Mouse (Mus musculus) thymus, postnatal 10 days (tissue): ENCODE results near the gene Cct8.
A peak's percentile ranks its signal among the peaks of the same experiment; 100 is the strongest.
"Not testable (repeated sequence)": the region's sequence is repeated elsewhere in the genome, so short reads cannot be mapped to it uniquely, and the experiment has no call there.

Experiments used
- DNase-seq, 2 experiments: peaks; one replicate each; pipeline ENCODE4 v3.0.0; 2021; ENCODE audit warnings: low spot score in 2 of 2

Gene Cct8

DNA sequence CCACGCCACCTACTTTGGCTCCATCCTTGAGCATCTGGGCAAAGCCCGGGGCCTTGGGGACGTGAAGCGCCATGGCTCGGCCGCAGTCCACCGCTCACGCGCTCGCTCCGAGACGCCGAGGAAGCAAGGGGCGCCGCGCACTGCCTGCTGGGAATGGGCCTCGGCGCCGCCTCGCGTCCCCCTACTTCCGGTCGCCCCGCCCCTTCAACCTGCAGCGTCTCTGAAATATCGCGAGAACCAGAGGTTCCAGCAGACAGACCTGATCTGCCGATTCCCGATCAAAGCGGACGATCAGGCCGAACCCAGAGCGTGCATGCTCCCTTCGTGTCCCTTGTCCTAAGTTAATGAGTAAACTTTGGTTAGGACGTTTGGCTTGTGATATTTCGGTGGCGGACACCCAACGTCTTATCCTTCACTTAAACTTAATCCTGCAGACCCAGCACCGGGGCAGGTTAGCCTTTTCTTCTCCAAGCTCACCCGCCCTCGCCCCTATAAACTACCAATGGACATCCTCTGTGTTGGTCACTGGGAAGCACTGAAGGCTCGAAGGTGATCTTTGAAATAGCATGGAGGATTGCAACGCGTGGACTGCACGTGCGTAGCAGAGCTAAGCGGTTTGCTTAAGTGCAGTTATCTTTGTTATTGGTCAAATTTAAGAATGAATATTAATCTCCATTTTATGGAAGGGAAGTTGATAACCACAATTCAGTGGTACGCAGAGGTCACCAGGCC lies at the start of gene Cct8:
Gene Cct8, minus strand, starts transcription at position 158 of the 732 bp plus-strand sequence.
- DNase-seq = peak; percentile 96 to 98

DNA sequence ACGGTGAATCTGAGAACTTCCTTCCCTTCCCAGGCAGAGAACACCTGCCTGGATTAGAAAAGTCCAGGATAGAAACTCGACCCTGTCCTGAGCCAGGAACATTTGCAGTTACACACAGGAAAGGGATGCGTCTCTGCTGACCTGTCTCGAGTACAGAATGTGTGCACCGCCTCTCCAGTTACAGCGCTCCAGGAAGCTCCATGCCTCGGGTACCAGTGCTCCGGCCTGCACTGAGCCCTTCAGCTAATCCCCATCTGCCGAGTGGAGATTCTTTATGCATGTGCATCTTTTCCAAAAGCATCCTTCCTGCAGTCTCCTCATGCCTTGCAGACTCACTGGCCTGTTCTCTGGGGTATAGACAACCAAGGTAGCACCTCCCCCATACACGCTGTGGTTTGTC lies 33.1 kb upstream of the Cct8 start:
- DNase-seq = no peak

DNA sequence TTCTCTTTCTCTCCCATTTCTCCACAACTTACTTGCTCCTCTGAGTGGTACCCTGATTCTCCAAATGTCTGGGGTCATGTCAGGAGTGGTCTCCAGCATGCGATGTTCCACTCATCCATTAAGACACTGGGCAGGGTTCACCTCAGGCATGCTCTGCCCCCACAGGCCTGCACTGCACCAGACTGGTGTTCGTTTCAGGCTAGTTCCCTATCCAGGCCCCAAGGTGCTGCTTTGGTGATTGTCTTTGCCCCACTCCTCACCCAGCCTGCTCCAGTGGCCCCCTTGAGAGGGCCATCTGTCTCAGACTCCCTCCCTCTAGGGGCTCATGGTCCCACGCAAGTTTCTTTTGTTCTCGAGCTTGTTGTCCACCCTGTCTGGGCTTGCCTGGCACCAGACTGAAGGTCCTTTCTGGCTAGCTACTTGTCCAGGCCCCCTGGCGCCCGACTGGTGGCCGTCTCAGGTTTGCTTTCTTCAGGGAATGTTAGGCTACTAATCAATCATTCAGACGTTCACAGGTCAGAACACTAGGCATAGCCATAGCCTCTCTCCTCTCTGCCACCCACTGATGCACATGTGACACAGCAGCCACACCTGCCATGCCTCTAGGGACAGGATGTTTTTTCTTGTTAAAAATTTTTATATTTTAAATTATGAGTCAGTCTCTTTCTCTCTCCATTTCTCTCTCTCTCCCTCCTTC lies 32.0 kb upstream of the Cct8 start:
- DNase-seq = no peak

DNA sequence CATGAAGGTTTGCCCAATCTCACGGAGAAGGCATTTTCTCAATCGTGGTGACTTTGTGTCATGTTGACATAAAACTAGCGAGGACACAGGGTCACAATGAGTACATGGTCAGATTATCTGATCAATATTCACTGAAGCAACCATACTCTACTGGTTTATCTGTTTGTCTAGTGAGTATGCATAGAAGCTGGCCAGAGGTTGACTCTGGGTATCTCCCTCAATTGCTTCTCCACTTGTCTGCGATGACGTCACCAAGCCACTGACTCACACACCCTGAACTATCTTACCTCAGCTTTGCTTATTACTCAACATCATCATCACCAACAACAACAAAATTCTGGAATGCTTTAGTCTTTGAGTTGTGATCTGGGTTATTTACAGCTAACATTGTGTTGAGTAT lies 28.6 kb upstream of the Cct8 start:
- no peak for DNase-seq

DNA sequence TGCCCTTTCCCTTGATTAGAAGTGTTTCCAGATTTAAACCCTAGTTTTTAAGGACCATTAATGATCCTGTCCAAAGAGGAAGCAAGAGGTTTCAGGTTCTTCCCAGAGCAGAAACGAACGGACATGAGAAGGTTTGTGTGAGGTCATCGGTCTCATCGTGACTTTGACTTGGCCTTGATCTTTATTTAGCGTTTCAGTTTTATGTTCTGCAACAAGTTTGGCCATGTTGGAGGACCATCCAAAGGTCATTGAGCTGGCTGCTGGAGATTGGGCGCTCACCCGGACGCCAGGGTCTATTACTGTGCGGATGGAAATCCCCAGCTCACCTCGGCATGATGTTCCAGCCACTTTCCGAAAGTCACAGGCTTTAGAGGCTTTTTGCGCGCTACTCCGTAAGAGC lies 16.7 kb upstream of the Cct8 start:
- DNase-seq = no peak

DNA sequence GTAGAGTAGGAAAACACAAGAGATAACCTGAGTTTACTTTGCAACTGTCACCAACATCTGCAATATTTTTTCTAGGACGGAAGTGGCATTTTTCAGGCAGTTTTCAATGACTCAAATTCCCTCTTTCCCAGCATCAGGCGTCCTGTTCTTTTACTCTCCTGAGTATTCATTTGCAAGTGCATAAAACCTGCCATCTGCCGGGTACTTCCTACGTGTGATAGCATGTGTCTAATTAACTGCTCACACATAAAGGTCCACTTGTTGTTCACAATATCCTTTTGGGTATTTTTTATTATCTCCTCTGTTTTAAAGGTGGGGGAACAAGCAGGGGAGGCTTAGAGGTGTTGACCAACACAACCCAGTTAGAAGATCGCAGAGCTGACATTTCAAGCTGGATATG lies 16.0 kb upstream of the Cct8 start:
- no peak for DNase-seq

DNA sequence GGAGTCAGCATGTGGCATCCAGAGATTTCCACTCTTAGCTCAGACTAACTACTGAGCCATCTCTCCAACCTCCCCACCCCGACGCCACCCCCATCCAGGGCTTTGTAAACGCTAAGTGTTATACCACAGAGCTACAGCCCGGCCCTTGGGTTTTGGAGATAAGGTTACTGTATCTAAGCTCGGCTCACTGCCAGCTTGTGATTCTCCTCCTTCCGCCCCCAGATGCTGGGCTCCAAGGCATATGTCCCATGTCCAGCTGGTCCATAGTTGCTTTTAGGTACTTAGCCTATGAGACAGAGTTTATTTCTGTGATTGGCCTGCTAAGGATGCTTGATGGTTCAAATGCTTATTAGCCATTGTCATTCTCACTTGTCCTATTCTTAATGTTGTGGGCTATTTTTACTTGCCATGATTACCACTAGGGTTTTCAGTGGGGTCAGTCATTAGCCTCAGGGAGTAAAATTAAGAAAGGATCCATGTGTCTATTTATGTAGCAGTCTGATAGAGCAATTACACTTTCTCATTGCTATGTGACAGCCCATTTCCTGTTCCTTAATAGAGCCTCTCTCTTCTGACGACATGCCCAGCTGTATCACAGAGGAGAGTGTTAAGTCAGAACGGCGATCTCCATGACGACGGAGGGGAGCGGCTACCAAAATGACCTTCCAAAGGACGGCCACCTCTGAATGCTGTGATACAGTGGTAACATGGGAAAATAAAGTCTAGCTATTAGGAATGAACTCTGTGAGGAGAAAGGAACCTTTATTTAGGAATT lies 5.8 kb upstream of the Cct8 start:
- no peak for DNase-seq

DNA sequence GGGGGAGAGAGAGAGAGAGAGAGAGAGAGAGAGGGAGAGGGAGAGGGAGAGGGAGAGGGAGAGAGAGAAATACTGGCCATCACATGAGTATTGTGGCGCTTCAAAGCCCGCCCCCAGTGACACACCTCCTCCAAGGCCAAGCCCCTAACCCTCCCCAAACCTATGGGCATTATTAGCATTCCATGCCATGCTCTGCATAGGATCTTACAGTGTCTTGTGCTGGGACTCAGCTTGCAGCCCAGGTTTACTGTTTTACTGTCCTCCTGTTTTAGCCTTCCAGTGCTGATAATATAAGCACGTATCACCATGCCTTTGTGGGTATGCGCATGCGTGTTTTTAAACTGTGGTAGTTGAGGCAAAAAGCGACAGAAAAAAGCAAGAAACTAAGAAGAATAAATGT lies 3.9 kb upstream of the Cct8 start:
- no peak for DNase-seq

DNA sequence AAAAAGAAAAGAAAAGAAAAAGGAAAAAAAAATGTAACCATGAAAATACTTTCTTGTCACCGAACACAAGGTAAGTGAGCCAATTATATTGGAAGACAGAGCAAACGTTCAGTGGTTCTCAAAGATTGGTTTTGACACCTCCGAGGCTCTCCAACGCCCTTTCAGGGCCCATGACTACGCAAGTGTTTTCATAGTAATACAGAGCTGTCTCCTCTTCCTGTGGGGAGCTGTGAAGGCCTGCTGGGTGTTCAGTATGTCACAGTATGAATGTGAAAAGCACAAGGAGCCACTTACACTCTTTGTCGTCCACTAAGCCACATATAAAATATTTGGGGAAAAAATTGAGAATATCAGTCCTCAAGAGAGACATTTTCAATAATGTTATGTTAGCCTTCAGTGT lies 1.5 kb upstream of the Cct8 start:
- no peak for DNase-seq

DNA sequence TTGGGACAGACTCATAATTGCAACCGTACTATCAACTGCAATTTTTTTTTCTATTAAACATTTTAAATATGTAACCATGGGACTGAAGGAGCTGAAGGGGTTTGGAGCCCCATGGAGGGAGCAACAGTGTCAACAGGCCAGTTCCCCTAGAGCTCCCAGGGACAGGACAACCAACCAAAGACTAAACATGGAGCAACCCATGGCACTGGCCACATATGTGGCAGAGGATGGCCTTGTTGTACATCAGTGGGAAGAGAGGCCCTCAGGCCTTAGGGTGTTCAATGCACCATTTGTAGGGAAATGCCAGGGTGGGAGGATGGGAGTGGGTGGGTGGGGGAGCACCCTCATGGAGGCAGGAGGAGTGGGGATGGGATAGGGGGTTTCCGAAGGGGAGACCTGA lies 1.1 kb upstream of the Cct8 start:
- no peak for DNase-seq

DNA sequence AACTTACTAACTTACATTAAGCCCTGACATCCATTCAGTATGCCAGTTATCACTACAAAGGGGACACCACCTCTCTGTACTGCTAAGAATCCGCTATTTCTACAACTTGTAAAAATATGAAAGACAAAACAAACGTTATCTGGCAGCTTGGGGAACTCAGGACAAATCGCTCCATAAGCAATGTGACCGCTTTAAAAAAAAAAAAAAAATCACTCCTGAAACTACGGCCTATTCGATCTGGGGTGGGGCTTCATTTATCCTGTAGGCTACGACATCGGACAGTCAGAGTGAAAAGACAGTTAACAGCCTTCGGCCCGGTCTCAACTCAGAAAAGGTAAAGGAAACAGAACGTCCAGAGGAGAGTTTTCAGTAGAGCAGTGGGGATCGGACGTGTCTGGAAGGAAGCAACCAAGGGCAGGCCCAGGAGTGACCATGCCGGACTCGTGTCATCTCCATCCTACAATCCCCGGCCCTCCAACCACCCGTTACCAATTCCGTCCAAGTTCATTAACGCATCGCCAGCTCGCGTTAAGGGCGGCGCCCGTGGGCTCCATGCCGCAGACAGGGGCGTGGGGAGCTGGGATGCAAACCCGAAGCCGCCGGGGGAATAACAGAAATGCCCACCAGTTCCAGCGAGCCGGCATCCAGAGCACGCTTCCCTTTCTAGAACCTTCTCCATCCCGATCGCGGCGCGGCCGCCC lies 568 bp downstream of the Cct8 start:
- no peak for DNase-seq

DNA sequence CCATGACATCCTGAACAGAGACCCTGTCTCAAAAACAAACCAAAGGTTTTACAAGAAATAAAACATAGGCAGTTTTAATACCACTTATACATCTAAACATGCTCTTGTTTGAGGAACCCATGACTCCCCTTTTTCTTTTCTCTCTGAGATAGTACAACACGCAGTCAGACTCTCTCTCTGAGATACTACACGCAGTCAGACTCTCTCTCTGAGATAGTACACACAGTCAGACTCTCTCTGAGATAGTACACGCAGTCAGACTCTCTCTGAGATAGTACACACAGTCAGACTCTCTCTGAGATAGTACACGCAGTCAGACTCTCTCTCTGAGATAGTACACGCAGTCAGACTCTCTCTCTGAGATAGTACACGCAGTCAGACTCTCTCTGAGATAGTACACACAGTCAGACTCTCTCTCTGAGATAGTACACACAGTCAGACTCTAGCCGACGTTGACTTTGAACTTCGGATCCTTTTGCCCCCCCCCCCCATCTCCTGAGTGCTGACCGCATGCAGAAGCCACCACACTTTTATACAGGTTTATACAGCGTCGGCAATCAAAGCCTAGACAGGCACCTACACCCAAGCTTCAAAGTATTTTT lies 3.4 kb downstream of the Cct8 start:
- not testable (repeated sequence) for DNase-seq

DNA sequence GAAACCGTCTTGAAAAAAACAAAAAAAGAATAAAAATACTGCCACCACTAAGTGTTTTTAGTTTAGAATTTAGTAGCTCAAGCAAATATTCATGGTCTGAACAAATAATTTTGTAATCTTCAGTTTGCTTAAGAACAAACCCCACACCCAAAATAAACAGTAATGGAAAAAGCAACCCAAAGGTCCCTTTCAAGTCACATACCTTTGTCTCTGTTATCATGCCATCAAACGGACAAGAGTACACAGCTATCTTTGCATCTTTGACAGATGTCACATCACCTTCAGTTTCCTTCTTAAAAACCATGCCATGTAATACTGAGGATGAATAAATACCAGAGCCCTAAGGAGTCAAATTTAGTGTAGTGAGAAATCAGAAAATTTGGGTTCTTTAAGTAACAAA lies 7.1 kb downstream of the Cct8 start:
- DNase-seq = no peak

DNA sequence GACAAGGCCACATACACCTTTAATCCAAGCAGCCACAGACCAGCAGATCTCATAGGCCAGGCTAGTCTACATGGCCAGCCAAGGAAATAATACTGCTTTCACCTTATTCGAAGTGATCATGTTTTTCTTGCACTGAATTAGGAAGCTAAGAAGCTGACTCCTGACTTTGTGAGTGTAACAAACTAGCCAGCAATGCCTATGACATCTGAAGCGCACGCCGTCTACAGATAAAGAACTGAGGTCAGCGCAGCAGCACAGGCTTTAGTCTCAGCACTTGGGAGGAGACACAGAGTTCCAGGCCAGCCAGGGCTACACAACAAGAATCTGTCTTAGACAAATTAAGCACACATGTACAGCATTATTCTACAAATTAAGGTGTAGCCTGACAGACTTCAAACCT lies 8.9 kb downstream of the Cct8 start:
- no peak for DNase-seq

DNA sequence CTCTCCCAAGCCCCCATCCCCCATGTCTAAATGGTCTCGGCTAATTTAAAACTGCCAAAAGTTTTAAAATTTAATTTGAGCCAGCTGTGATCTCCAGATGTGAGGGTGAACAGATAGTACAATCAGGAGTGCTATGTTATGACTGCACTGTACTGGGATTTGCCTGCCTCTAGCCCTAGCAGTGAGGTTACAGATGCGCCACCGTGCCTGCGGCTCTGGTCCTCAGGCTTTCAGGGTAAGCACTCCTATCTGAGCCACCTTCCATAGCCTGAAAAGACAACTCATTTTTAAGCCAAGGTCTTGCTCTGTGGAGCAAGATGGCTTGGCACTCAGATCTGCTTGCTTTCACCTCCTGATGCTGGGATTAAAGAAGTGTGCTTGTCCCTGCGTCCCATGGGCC lies 11.3 kb downstream of the Cct8 start:
- DNase-seq = no peak

DNA sequence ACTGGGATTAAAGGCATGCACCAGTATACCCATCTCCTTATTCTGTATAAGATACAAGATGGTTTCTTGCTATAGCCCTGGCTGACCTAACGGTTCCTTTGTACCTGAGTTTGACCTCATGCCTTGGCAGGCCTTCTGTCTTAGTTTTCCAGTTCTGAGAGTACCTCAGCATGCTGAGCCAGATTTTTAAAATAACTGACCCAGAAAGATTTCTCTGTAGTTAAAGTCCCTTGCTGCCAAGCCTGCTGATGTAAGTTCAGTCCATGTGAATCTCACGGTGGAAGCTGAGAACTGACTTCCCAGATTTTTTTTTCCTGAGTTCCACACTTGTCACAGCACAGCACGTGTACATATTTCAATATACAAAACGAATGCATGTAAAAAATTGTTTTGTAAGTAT lies 25.1 kb downstream of the Cct8 start:
- no peak for DNase-seq

DNA sequence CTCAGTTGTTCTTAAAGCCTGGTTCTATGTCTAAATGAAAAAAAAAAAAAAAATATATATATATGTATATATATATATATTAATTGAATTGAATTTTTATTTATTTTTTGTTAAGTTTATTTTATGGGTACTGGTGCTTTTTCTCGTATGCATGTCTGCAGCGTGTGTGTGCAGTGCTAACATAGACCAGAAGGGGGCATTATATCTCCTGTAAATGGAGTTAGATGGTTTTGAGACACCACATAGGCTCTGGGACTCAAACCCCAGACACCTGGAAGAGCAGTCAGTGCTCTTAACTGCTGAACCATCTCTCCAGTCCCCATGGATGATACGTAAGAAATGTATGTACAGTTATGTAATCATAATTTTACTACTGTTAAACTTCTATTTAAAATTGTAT lies 36.9 kb downstream of the Cct8 start:
- no peak for DNase-seq

DNA sequence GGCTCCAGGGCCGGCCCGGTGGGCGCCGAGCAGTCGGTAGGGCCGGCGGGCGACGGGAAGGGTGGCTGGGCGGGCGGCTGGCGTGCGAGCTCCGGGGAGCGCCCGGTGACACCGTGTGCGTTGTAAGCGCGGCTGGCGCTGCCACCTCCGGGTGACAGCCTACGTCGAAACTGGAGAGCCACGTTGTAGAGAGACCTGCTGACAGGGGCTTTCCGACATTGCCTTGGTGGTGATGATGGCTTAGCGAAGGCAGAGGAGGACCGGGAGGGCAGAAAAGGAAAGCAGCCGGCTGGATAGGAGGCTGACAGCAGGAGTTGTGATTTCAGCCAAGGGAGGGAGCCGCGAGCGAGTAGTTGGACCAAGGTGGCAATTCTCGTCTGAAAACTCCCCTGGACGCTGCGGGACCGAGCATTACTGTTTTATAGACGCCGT lies 40.5 kb downstream of the Cct8 start:
- DNase-seq = peak in 1 of 2 experiments; percentile 18

DNA sequence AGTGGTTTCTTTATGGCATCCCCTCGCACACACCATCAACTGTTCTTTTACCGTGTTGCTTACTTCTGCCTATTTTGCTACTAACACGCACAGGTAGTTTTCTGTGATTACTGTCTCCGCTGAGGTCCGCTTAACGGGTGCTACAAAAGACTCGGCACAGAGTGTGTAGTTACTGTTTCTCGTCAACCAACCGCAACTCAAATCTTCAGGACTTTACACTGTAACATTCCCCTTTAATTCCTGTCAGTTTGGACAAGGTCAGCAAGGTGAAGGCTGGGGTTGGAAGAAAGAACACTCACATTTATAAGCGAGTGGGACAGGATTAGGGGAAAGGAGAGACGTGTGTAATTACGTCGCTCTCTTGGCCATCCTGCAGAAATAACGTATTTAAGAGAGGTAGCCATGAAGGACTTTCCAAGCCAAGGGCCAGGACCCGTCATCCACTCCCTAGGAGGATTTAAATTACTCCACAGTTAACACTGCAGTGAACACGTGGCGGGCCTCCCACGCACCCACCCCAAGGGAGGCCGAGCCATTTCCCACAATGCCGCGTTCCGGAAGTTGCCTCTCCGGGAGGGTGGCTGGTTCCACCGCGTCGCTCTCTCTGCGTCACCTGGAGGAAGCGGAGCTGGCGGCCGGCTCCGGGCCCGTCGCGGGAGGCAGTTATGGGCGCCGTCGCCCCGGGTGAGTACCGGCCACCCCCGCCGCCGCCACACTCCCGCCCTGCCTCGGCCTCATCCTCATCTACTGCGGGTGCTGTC lies 41.1 kb downstream of the Cct8 start, which contains the start of gene Usp16:
Gene Usp16, plus strand, starts transcription at position 285 of the 761 bp plus-strand sequence.
- DNase-seq = peak; percentile 85 to 91

DNA sequence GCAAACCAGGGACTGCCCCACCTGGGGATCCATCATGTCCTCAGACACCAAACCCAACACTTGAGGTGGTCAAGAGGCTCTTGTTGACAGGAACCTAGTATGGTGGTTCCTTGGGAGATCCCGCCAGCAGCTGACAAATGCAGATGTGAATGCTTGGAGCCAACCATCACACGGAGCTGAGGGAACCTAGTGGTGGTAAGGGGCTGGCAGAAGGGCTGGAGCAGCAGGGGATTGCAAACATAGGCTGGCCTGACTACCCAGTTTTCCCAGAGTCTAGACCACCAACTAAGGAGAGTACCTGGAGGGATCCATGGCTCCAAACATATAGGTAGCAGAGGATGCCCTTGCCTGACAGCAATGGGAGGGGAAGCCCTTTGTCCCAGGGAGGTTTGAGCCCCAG lies 42.4 kb downstream of the Cct8 start:
- DNase-seq = no peak

DNA sequence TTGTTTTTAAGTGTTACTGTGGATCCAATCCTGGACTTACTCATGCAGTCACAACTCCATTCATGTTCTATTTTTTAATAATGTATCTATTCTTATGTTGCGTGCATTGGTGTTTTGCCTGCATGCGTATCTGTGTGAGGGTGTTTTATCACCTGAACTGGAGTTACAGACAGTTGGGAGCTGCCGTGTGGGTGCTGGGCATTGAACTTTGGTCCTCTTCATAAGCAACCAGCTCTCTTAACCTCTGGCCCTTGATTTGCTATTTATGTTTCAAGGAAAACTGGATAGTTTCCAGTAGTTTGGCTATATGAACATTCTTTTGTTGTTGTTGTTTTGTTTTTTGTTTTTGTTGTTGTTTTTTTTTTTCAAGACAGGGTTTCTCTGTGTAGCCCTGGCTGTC lies 50.1 kb downstream of the Cct8 start:
- DNase-seq = no peak
